Mouse (Mus musculus): ENCODE measurements around the gene Osbpl6. TPM values are rescaled to one million over a fixed set of nuclear protein-coding genes. Genes with fewer than 3 reads are reported as not detected.

Osbpl6 gene
- polyA plus RNA-seq, 1 experiment: 0.20 TPM

DNA sequence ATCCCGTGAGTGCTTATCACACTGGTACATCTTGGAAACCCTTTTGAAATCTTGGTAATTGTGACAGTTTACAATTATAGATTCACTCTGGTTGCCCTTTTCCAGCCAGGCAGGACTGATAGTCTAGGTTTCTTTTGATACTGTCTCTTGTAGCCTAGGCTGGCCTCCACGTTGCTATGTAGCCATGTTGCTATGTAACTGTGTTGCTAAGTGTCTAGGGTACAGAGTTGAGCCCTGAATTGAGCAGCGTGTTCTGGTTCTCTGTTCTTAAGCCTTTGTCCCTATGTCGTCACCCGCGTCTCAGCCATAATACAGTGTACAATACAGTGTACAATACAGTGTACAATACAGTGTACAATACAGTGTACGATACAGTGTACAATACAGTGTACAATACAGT is 128.6 kb downstream of the Osbpl6 start:
- no peak for TF ChIP-seq POLR2A (IDR thresholded peaks at IDR 0.05; ENCODE audit: control insufficient read depth, low read depth, low read length)
- TF ChIP-seq CTCF (IDR thresholded peaks at IDR 0.05; ENCODE audit: control insufficient read depth, insufficient read depth, insufficient replicate concordance, low read depth, low read length): no peak
- no peak overlapping the region for H3K27ac ChIP-seq (ENCODE audit: control insufficient read depth, insufficient read depth, low read depth, low read length)
- H3K27me3 ChIP-seq (ENCODE audit: control insufficient read depth, insufficient read depth, low read length): no peaks in the 10 kb centered on the region
- H3K36me3 ChIP-seq (ENCODE audit: control insufficient read depth, insufficient read depth, low read length): no peaks in the 10 kb centered on the region
- no peak overlapping the region for H3K4me3 ChIP-seq (ENCODE audit: control insufficient read depth, low read depth, low read length)
- H3K4me1 ChIP-seq (ENCODE audit: control insufficient read depth, insufficient read depth, low read length): peaks cover 6% of the 10 kb centered on the region

DNA sequence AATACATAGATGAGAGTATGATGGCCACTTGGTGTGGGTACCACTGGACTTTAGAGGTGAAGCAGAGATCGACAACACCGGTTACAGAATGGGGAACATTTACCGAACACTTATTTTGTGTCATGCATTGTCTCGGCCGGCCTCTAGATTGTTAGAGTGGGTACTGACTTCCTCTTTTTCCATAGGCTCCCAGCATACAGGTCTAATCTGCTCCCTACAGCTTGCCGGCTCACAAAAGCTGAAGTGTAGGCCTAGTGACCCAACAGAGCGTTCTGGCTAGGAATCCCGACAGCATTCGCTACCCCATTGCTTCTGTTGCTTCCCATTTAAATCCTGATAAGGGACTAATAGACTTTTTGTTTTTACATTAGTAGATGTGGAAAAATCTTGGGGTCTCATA is 135.6 kb downstream of the Osbpl6 start:
- Histone ChIP-seq H3K36me3 (ENCODE audit: control insufficient read depth, insufficient read depth, low read length) (no peaks in the 10 kb centered on the region), H3K4me3 (ENCODE audit: control insufficient read depth, low read depth, low read length) (no peak overlapping the region)

DNA sequence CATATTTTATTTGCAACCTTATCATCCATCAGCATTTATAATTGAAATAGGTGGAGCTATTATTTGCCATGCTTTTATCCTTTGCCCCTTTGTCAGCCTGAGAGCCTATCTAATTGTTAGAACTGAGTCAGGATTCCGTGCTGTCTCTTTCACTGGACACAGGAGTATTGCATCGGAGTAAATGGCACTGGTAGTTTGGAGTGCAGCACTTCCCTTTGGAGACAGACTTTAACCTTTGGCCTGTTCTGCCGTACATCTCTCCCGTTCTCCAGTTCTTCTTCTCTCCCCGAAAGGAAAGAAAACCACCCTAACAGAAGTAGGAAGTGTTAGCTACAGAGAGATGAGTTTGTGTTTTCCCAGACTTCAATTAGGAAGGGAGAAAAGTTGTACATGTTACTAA is 136.6 kb downstream of the Osbpl6 start:
- Histone ChIP-seq H3K36me3 (ENCODE audit: control insufficient read depth, insufficient read depth, low read length) (no peaks in the 10 kb centered on the region), H3K4me1 (ENCODE audit: control insufficient read depth, insufficient read depth, low read length) (peaks cover 9% of the 10 kb centered on the region), H3K27ac (ENCODE audit: control insufficient read depth, insufficient read depth, low read depth, low read length) (no peak overlapping the region), H3K4me3 (ENCODE audit: control insufficient read depth, low read depth, low read length) (no peak overlapping the region), H3K27me3 (ENCODE audit: control insufficient read depth, insufficient read depth, low read length) (no peaks in the 10 kb centered on the region)
- no peak for TF ChIP-seq CTCF (IDR thresholded peaks at IDR 0.05; ENCODE audit: control insufficient read depth, insufficient read depth, insufficient replicate concordance, low read depth, low read length)
- TF ChIP-seq POLR2A (IDR thresholded peaks at IDR 0.05; ENCODE audit: control insufficient read depth, low read depth, low read length): no peak

More for the DNA sequence above, 135.6 kb downstream of the Osbpl6 start:
- H3K4me1 ChIP-seq (ENCODE audit: control insufficient read depth, insufficient read depth, low read length): peaks cover 9% of the 10 kb centered on the region
- H3K27ac ChIP-seq (ENCODE audit: control insufficient read depth, insufficient read depth, low read depth, low read length): no peak overlapping the region
- TF ChIP-seq CTCF (IDR thresholded peaks at IDR 0.05; ENCODE audit: control insufficient read depth, insufficient read depth, insufficient replicate concordance, low read depth, low read length) (no peak), POLR2A (IDR thresholded peaks at IDR 0.05; ENCODE audit: control insufficient read depth, low read depth, low read length) (no peak)
- no peaks in the 10 kb centered on the region for H3K27me3 ChIP-seq (ENCODE audit: control insufficient read depth, insufficient read depth, low read length)

DNA sequence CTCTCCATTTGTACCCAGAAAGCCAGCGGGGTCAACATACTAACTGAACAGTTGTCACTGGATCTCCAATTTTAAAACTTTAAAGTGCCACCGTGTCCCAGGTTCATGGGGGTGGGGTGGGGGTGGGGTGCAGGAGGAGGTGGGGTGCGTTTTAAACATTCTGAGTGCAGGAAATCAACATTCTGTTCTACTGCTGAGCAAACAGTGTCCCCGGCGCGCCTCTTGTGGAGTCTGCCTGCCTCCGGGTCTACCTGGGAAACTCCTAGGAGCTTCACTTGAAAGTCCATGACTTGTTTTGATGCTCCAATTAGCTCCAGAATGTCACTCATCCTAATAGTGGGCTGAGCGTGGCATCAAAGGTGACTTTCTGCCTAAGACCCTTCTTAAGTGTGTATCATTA is 139.2 kb downstream of the Osbpl6 start:
- H3K36me3 ChIP-seq (ENCODE audit: control insufficient read depth, insufficient read depth, low read length): no peaks in the 10 kb centered on the region
- no peaks in the 10 kb centered on the region for H3K4me1 ChIP-seq (ENCODE audit: control insufficient read depth, insufficient read depth, low read length)
- H3K4me3 ChIP-seq (ENCODE audit: control insufficient read depth, low read depth, low read length): no peak overlapping the region
- TF ChIP-seq POLR2A (IDR thresholded peaks at IDR 0.05; ENCODE audit: control insufficient read depth, low read depth, low read length) (no peak), CTCF (IDR thresholded peaks at IDR 0.05; ENCODE audit: control insufficient read depth, insufficient read depth, insufficient replicate concordance, low read depth, low read length) (no peak)
- no peak overlapping the region for H3K27ac ChIP-seq (ENCODE audit: control insufficient read depth, insufficient read depth, low read depth, low read length)
- H3K27me3 ChIP-seq (ENCODE audit: control insufficient read depth, insufficient read depth, low read length): no peaks in the 10 kb centered on the region

DNA sequence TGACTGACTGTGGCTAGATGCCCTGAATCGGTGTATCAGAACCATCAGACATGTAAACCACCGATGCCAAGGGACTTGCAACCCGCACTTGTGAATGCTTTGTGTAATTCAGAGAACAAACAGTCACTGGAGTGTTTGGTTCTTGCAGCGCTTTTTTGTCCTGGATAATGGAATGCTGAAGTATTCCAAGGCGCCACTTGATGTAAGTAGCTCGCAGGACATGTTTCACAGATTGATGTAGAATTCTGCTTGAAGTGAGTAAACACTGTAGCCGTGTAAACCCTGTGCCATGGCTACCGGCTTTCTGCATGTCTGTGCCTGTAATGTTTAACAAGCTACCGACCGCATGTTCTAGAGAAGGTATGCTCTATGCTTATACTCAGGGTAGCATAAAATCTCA is 141.9 kb downstream of the Osbpl6 start:
- Histone ChIP-seq H3K4me3 (ENCODE audit: control insufficient read depth, low read depth, low read length) (no peak overlapping the region), H3K4me1 (ENCODE audit: control insufficient read depth, insufficient read depth, low read length) (no peaks in the 10 kb centered on the region), H3K36me3 (ENCODE audit: control insufficient read depth, insufficient read depth, low read length) (no peaks in the 10 kb centered on the region), H3K27me3 (ENCODE audit: control insufficient read depth, insufficient read depth, low read length) (no peaks in the 10 kb centered on the region), H3K27ac (ENCODE audit: control insufficient read depth, insufficient read depth, low read depth, low read length) (no peak overlapping the region)
- TF ChIP-seq CTCF (IDR thresholded peaks at IDR 0.05; ENCODE audit: control insufficient read depth, insufficient read depth, insufficient replicate concordance, low read depth, low read length) (no peak), POLR2A (IDR thresholded peaks at IDR 0.05; ENCODE audit: control insufficient read depth, low read depth, low read length) (no peak)

DNA sequence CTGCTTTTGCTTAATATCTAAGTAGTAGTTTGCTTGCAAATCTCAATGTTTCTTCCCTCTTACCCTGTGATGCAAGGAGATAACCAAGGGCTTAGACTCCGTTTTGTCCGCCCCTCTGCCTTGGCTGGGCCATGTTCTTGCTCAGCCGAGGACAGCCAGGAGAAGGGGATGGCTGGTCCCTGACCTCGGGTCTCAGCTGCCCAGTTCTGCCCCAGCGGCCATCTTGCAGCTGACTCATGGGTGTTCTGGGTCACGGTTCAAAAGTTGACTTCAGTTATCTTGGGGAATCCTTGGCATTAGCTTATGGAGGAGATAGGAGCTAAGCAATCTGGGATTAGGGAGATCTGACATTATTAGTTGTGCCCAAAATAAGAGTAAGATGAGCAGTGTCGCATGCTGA is 142.5 kb downstream of the Osbpl6 start:
- Histone ChIP-seq H3K36me3 (ENCODE audit: control insufficient read depth, insufficient read depth, low read length) (no peaks in the 10 kb centered on the region), H3K4me1 (ENCODE audit: control insufficient read depth, insufficient read depth, low read length) (no peaks in the 10 kb centered on the region), H3K27me3 (ENCODE audit: control insufficient read depth, insufficient read depth, low read length) (no peaks in the 10 kb centered on the region), H3K27ac (ENCODE audit: control insufficient read depth, insufficient read depth, low read depth, low read length) (no peak overlapping the region), H3K4me3 (ENCODE audit: control insufficient read depth, low read depth, low read length) (no peak overlapping the region)
- no peak for TF ChIP-seq CTCF (IDR thresholded peaks at IDR 0.05; ENCODE audit: control insufficient read depth, insufficient read depth, insufficient replicate concordance, low read depth, low read length)
- TF ChIP-seq POLR2A (IDR thresholded peaks at IDR 0.05; ENCODE audit: control insufficient read depth, low read depth, low read length): no peak

DNA sequence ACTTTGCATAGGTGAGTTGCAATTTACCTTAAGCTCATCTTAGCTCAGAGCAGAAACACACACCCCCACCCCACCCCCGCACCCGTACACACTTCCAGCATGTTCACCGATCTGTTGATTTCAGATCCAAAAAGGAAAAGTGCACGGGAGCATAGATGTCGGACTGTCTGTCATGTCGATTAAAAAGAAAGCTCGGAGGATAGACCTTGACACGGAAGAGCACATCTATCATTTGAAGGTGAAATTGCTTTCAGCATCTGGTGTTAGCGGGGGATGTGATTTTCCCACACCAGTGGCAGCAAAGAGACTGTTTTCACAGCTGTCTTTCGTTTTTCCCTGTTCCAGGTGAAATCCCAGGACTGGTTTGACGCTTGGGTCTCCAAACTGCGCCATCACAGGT is 143.0 kb downstream of the Osbpl6 start:
- no peaks in the 10 kb centered on the region for H3K27me3 ChIP-seq (ENCODE audit: control insufficient read depth, insufficient read depth, low read length)

More for the DNA sequence above, 143.0 kb downstream of the Osbpl6 start:
- Histone ChIP-seq H3K36me3 (ENCODE audit: control insufficient read depth, insufficient read depth, low read length) (no peaks in the 10 kb centered on the region), H3K4me1 (ENCODE audit: control insufficient read depth, insufficient read depth, low read length) (no peaks in the 10 kb centered on the region), H3K4me3 (ENCODE audit: control insufficient read depth, low read depth, low read length) (no peak overlapping the region), H3K27ac (ENCODE audit: control insufficient read depth, insufficient read depth, low read depth, low read length) (no peak overlapping the region)
- no peak for TF ChIP-seq CTCF (IDR thresholded peaks at IDR 0.05; ENCODE audit: control insufficient read depth, insufficient read depth, insufficient replicate concordance, low read depth, low read length)
- no peak for TF ChIP-seq POLR2A (IDR thresholded peaks at IDR 0.05; ENCODE audit: control insufficient read depth, low read depth, low read length)

Measured in testis, adult 2 months (tissue).